Mouse (Mus musculus) hindbrain, embryonic 14.5 days (tissue): ENCODE results near the gene C1qtnf6. TPM values are rescaled to one million over a fixed set of nuclear protein-coding genes. Genes with fewer than 3 reads are reported as not detected.

Experiments
- ATAC-seq: fragments of 200-750 bp; cut with Nextera tagmentation; 2 replicates; pipeline ENCODE4 v1.8.0; 2017; ENCODE audit warnings: moderate number of reproducible peaks, mild to moderate bottlenecking, moderate TSS enrichment, moderate library complexity; ENCODE audit not compliant: low FRiP score
- DNase-seq: peaks from one replicate; pipeline ENCODE4 v3.0.0-alpha.2; 2015; ENCODE audit warnings: low spot score
- H3K27ac ChIP-seq: fragments of 300-500 bp; sonication (generic); 2 replicates; pipeline ENCODE4 v1.5.1; 2014; ENCODE audit warnings: mild to moderate bottlenecking, moderate library complexity
- H3K27me3 ChIP-seq: fragments of 300-500 bp; sonication (generic); 2 replicates; pipeline ENCODE4 v1.6.1; 2014; ENCODE audit warnings: mild to moderate bottlenecking, low read length, mixed read lengths; ENCODE audit not compliant: control insufficient read depth, insufficient read depth
- H3K36me3 ChIP-seq: fragments of 300-500 bp; sonication (generic); replicated peaks from 2 replicates; pipeline ENCODE4 v1.6.1; 2014; ENCODE audit not compliant: control insufficient read depth, insufficient read depth
- H3K4me1 ChIP-seq: fragments of 300-500 bp; sonication (generic); replicated peaks from 2 replicates; pipeline ENCODE4 v1.6.1; 2014; ENCODE audit warnings: antibody characterized with exemption, low read length, mixed read lengths; ENCODE audit not compliant: control insufficient read depth, insufficient read depth
- H3K4me2 ChIP-seq: fragments of 300-500 bp; sonication (generic); replicated peaks from 2 replicates; pipeline ENCODE4 v1.6.1; 2014; ENCODE audit warnings: mild to moderate bottlenecking, moderate library complexity
- H3K4me3 ChIP-seq: fragments of 300-500 bp; sonication (generic); replicated peaks from 2 replicates; pipeline ENCODE4 v1.5.1; 2014; ENCODE audit warnings: mild to moderate bottlenecking, low read length
- H3K9ac ChIP-seq: fragments of 300-500 bp; sonication (generic); 2 replicates; pipeline ENCODE4 v1.6.1; 2014
- H3K9me3 ChIP-seq: fragments of 300-500 bp; sonication (generic); 2 replicates; pipeline ENCODE4 v1.6.1; 2016; ENCODE audit warnings: low read length; ENCODE audit not compliant: control insufficient read depth
- WGBS: fragments of 180-500 bp; shearing (Covaris S2); extraction: QIAGEN DNeasy Blood & Tissue Kit; methylation state at CpG from one replicate; pipeline ENCODE4 v1.1.7; 2014; 5-methylcytosine and 5-hydroxymethylcytosine counted together
- polyA plus RNA-seq: library from polyadenylated mRNA; unstranded; fragments of >200 nt; fragmentation: Nextera tagmentation; extraction: Ambion mirVana; gene quantifications from 2 replicates; pipeline ENCODE4 v1.2.1, GENCODE M21; 2014

Gene C1qtnf6
- polyA plus RNA-seq, 1 experiment from 2014 or later, result 9.5 TPM

GRCm38 (mm10) chr15:78563937-78564336 is 32.7 kb upstream of the C1qtnf6 start:
- H3K4me1 ChIP-seq, result no peaks in the 10 kb centered on the region
- no peaks in the 10 kb centered on the region for H3K9me3 ChIP-seq
- no peak overlapping the region for H3K4me2 ChIP-seq
- DNase-seq (no peak), ATAC-seq (no peak)
- WGBS, result 81% methylated on average over 5 of the region's 5 CpGs
- no peak overlapping the region for H3K9ac ChIP-seq
- no peak overlapping the region for H3K4me3 ChIP-seq
- no peak overlapping the region for H3K27ac ChIP-seq
- H3K27me3 ChIP-seq, result no peaks in the 10 kb centered on the region
- no peaks in the 10 kb centered on the region for H3K36me3 ChIP-seq

GRCm38 (mm10) chr15:78563344-78563743 is 32.1 kb upstream of the C1qtnf6 start:
- H3K36me3 ChIP-seq, result no peaks in the 10 kb centered on the region
- ATAC-seq (no peak), DNase-seq (no peak)
- H3K27ac ChIP-seq, result no peak overlapping the region
- H3K9me3 ChIP-seq, result no peaks in the 10 kb centered on the region
- H3K9ac ChIP-seq, result no peak overlapping the region
- WGBS, result 94% methylated on average over 3 of the region's 3 CpGs
- no peak overlapping the region for H3K4me3 ChIP-seq
- H3K27me3 ChIP-seq, result no peaks in the 10 kb centered on the region
- no peak overlapping the region for H3K4me2 ChIP-seq
- H3K4me1 ChIP-seq, result no peaks in the 10 kb centered on the region

GRCm38 (mm10) chr15:78559141-78559979 is 28.1 kb upstream of the C1qtnf6 start:
- DNase-seq, result no peak
- ATAC-seq, result no peak
- Histone ChIP-seq H3K4me2 (no peak overlapping the region), H3K27ac (no peak overlapping the region), H3K4me3 (no peak overlapping the region), H3K4me1 (no peaks in the 10 kb centered on the region), H3K9ac (no peak overlapping the region), H3K36me3 (no peaks in the 10 kb centered on the region), H3K27me3 (no peaks in the 10 kb centered on the region), H3K9me3 (no peaks in the 10 kb centered on the region)
- 68% methylated on average over 11 of the region's 11 CpGs for WGBS

GRCm38 (mm10) chr15:78557693-78558535 is 26.7 kb upstream of the C1qtnf6 start:
- no peak for DNase-seq
- Histone ChIP-seq H3K27ac (no peak overlapping the region), H3K4me1 (no peaks in the 10 kb centered on the region), H3K9me3 (peaks cover 3% of the 10 kb centered on the region), H3K4me2 (no peak overlapping the region), H3K36me3 (no peaks in the 10 kb centered on the region), H3K9ac (no peak overlapping the region), H3K27me3 (no peaks in the 10 kb centered on the region), H3K4me3 (no peak overlapping the region)
- no peak for ATAC-seq
- 70% methylated on average over 10 of the region's 10 CpGs for WGBS

- Histone ChIP-seq H3K9ac (no peak overlapping the region), H3K27ac (no peak overlapping the region), H3K4me1 (no peaks in the 10 kb centered on the region), H3K27me3 (no peaks in the 10 kb centered on the region), H3K4me3 (no peak overlapping the region), H3K9me3 (peaks cover 24% of the 10 kb centered on the region), H3K4me2 (no peak overlapping the region), H3K36me3 (no peaks in the 10 kb centered on the region)
- ATAC-seq (no peak), DNase-seq (no peak)
- WGBS, result 66% methylated on average over 25 of the region's 25 CpGs
Observed at GRCm38 (mm10) chr15:78554545-78555313, 23.5 kb upstream of the C1qtnf6 start.

- Histone ChIP-seq H3K4me1 (peaks cover 19% of the 10 kb centered on the region), H3K4me2 (no peak overlapping the region), H3K9me3 (peaks cover 24% of the 10 kb centered on the region), H3K4me3 (no peak overlapping the region), H3K36me3 (no peaks in the 10 kb centered on the region), H3K9ac (no peak overlapping the region), H3K27me3 (no peaks in the 10 kb centered on the region), H3K27ac (no peak overlapping the region)
- ATAC-seq (no peak), DNase-seq (no peak)
- WGBS, result 80% methylated on average over 4 of the region's 4 CpGs
Observed at GRCm38 (mm10) chr15:78549189-78549734, 18.0 kb upstream of the C1qtnf6 start.

GRCm38 (mm10) chr15:78548711-78549110 is 17.5 kb upstream of the C1qtnf6 start:
- H3K4me2 ChIP-seq, result no peak overlapping the region
- H3K27me3 ChIP-seq, result no peaks in the 10 kb centered on the region
- 61% methylated on average over 8 of the region's 8 CpGs for WGBS
- H3K4me1 ChIP-seq, result peaks cover 19% of the 10 kb centered on the region
- no peaks in the 10 kb centered on the region for H3K36me3 ChIP-seq
- no peak overlapping the region for H3K27ac ChIP-seq
- H3K4me3 ChIP-seq, result no peak overlapping the region
- no peak for DNase-seq
- H3K9me3 ChIP-seq, result peaks cover 24% of the 10 kb centered on the region
- no peak overlapping the region for H3K9ac ChIP-seq
- ATAC-seq, result no peak

- 14% methylated on average over 3 of the region's 3 CpGs for WGBS
- Histone ChIP-seq H3K4me2 (no peak overlapping the region), H3K4me3 (no peak overlapping the region), H3K9me3 (peaks cover 24% of the 10 kb centered on the region), H3K27ac (no peak overlapping the region), H3K9ac (no peak overlapping the region), H3K36me3 (no peaks in the 10 kb centered on the region), H3K4me1 (peaks cover 19% of the 10 kb centered on the region), H3K27me3 (no peaks in the 10 kb centered on the region)
- DNase-seq (no peak), ATAC-seq (no peak)
Observed at GRCm38 (mm10) chr15:78548336-78548665, 17.1 kb upstream of the C1qtnf6 start.
